Mouse (Mus musculus) MEL (cell line): ENCODE data around the gene Il5.

ENCODE experiments used
- CTCF ChIP-seq, 3 experiments: IDR thresholded peaks in 2 of 3; conservative IDR thresholded peaks in 1 of 3; 2 replicates each; pipeline ENCODE4 v1.5.1; 2011 to 2012; ENCODE audit warnings: low read length in 3 of 3, low read depth in 2 of 3, mild to moderate bottlenecking in 2 of 3, improper control_type of control experiment in 1 of 3, inconsistent platforms in 1 of 3, mixed read lengths in 1 of 3, moderate library complexity in 1 of 3; ENCODE audit not compliant: control insufficient read depth in 1 of 3, insufficient read depth in 1 of 3, poor library complexity in 1 of 3, severe bottlenecking in 1 of 3
- E2F4 ChIP-seq: IDR thresholded peaks from 2 replicates; pipeline ENCODE4 v1.6.1; 2011; ENCODE audit warnings: low read depth, low read length, improper control_type of control experiment, borderline replicate concordance
- ELF1 ChIP-seq: IDR thresholded peaks from 2 replicates; pipeline ENCODE4 v1.6.1; 2014; ENCODE audit warnings: low read depth, mild to moderate bottlenecking, inconsistent platforms, low read length, improper control_type of control experiment, moderate library complexity
- GABPA ChIP-seq: IDR thresholded peaks from 2 replicates; pipeline ENCODE4 v1.6.1; 2012; ENCODE audit warnings: low read depth, mild to moderate bottlenecking, inconsistent platforms, low read length, improper control_type of control experiment, moderate library complexity
- HCFC1 ChIP-seq: IDR thresholded peaks from 2 replicates; pipeline ENCODE4 v1.6.1; 2012; ENCODE audit warnings: low read depth, mild to moderate bottlenecking, inconsistent platforms, low read length, improper control_type of control experiment, moderate library complexity
- MXI1 ChIP-seq: IDR thresholded peaks from 2 replicates; pipeline ENCODE4 v1.6.1; 2011; ENCODE audit warnings: mild to moderate bottlenecking, low read depth, low read length, improper control_type of control experiment
- NELFE ChIP-seq: IDR thresholded peaks from 2 replicates; pipeline ENCODE4 v1.6.1; 2011; ENCODE audit warnings: low read depth, low read length, improper control_type of control experiment
- POLR2A ChIP-seq, 2 experiments: IDR thresholded peaks; 2 replicates each; pipeline ENCODE4 v1.6.1; 2011 to 2012; ENCODE audit warnings: low read length in 2 of 2, mild to moderate bottlenecking in 2 of 2, control low read depth in 1 of 2, improper control_type of control experiment in 1 of 2, low read depth in 1 of 2, moderate library complexity in 1 of 2; ENCODE audit not compliant: control insufficient read depth in 1 of 2, insufficient read depth in 1 of 2, poor library complexity in 1 of 2
- POLR2AphosphoS2 ChIP-seq: IDR thresholded peaks from 2 replicates; pipeline ENCODE4 v1.6.1; 2011; ENCODE audit warnings: low read length, improper control_type of control experiment
- POLR2AphosphoS5 ChIP-seq: IDR thresholded peaks from 2 replicates; pipeline ENCODE4 v1.6.1; 2012; ENCODE audit warnings: low read depth, borderline replicate concordance, mild to moderate bottlenecking, inconsistent platforms, low read length, moderate library complexity, mixed read lengths
- RAD21 ChIP-seq: IDR thresholded peaks from 2 replicates; pipeline ENCODE4 v1.6.1; 2011; ENCODE audit warnings: mild to moderate bottlenecking, low read depth, low read length, improper control_type of control experiment
- SIN3A ChIP-seq: IDR thresholded peaks from 2 replicates; pipeline ENCODE4 v1.6.1; 2012; ENCODE audit warnings: low read length, improper control_type of control experiment, inconsistent platforms
- UBTF ChIP-seq: IDR thresholded peaks from 2 replicates; pipeline ENCODE4 v1.6.1; 2012; ENCODE audit warnings: low read depth, mild to moderate bottlenecking, inconsistent platforms, low read length, improper control_type of control experiment, moderate library complexity, borderline replicate concordance; ENCODE audit not compliant: insufficient read depth
- ZMIZ1 ChIP-seq: IDR thresholded peaks from 2 replicates; pipeline ENCODE4 v1.6.1; 2012; ENCODE audit warnings: low read depth, mild to moderate bottlenecking, inconsistent platforms, low read length, improper control_type of control experiment, moderate library complexity

DNA sequence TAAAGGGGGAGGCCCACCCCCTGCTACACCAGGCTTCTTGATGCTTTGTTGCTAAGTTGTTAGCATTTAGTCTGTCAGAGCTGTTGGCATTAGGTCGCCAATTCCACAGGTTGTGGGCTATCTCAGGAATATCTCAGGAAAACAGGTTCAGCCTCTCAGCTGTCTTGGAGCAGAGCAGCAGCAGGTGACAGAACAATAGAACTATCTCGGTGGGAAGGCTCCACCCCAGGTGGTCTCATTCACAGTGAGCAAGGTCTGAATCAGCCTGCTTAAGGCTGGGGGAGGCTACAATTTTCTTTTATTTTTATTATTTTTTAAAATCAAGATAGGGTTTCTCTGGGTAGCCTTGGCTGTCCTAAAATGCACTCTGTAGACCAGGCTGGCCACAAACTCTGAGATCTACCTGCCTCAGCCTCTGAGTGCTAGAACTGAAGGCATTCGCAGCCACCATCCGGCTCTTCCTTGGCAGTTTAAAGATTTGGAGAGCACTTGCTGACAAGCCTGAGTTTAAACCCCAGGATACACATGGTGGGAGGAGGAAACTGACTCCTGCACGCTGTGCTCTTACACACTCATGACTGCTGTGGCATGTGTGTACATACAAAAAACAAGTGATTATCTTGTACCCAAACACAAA, 29.2 kb downstream of the Il5 start:
- TF ChIP-seq CTCF (IDR thresholded peaks at IDR 0.05 in 2 of 3, conservative IDR thresholded peaks at IDR 0.05 in 1 of 3; ENCODE audit: control insufficient read depth in 1 of 3, insufficient read depth in 1 of 3, low read depth in 2 of 3, low read length in 3 of 3, poor library complexity in 1 of 3, severe bottlenecking in 1 of 3) (no peak), HCFC1 (no peak), POLR2AphosphoS5 (no peak), GABPA (no peak), UBTF (no peak), SIN3A (no peak), POLR2AphosphoS2 (no peak), ELF1 (no peak), RAD21 (no peak), POLR2A (IDR thresholded peaks at IDR 0.05; ENCODE audit: control insufficient read depth in 1 of 2, insufficient read depth in 1 of 2, low read depth in 1 of 2, low read length in 2 of 2, poor library complexity in 1 of 2) (no peak), ZMIZ1 (no peak), MXI1 (no peak), NELFE (no peak), E2F4 (no peak)
